Mouse (Mus musculus): ENCODE measurements at regions not wholly inside any gene's neighbourhood (a gene's known extent, or its start where the extent isn't known, plus 50 kb on each side); places are given as distances from the start of the nearest gene placed in this dataset.
"Not testable (repeated sequence)": the region's sequence is repeated elsewhere in the genome, so short reads cannot be mapped to it uniquely, and the experiment has no call there.

GRCm38 (mm10) chr12:69515850-69516249 is 67.0 kb downstream of the Vcpkmt start:
- Histone ChIP-seq H3K79me3 (ENCODE audit: low read depth) (no peaks in the 10 kb centered on the region), H3K27me3 (ENCODE audit: control insufficient read depth, insufficient read depth, insufficient read length) (no peaks in the 10 kb centered on the region), H3K4me3 (ENCODE audit: insufficient read depth, poor library complexity, severe bottlenecking) (no peak overlapping the region), H3K36me3 (ENCODE audit: control insufficient read depth, insufficient read depth) (no peaks in the 10 kb centered on the region), H3K79me2 (ENCODE audit: control insufficient read depth, insufficient read depth) (no peaks in the 10 kb centered on the region), H3ac (ENCODE audit: control insufficient read depth, insufficient read length, low read depth) (no peak overlapping the region)
- TF ChIP-seq USF1 (IDR thresholded peaks at IDR 0.05; ENCODE audit: low read depth) = no peak
- TF ChIP-seq MYOG (IDR thresholded peaks at IDR 0.05; ENCODE audit: control insufficient read depth, extremely low read depth, insufficient read length) = no peak
- no peak for TF ChIP-seq FOSL1 (IDR thresholded peaks at IDR 0.05; ENCODE audit: insufficient read depth, low read length, poor library complexity, severe bottlenecking)
- no peak for TF ChIP-seq CEBPB (IDR thresholded peaks at IDR 0.05; ENCODE audit: low read depth)
- no peak for TF ChIP-seq MAX (IDR thresholded peaks at IDR 0.05)
- no peak for TF ChIP-seq MYOD1 (IDR thresholded peaks at IDR 0.05; ENCODE audit: control insufficient read depth, insufficient read length, low read depth)

GRCm38 (mm10) chr12:69515117-69515516 is 67.7 kb downstream of the Vcpkmt start:
- Histone ChIP-seq H3K27me3 (ENCODE audit: control insufficient read depth, insufficient read depth, insufficient read length) (no peaks in the 10 kb centered on the region), H3K79me2 (ENCODE audit: control insufficient read depth, insufficient read depth) (no peaks in the 10 kb centered on the region), H3K79me3 (ENCODE audit: low read depth) (no peaks in the 10 kb centered on the region), H3ac (ENCODE audit: control insufficient read depth, insufficient read length, low read depth) (no peak overlapping the region), H3K36me3 (ENCODE audit: control insufficient read depth, insufficient read depth) (no peaks in the 10 kb centered on the region), H3K4me3 (ENCODE audit: insufficient read depth, poor library complexity, severe bottlenecking) (no peak overlapping the region)
- TF ChIP-seq MYOD1 (IDR thresholded peaks at IDR 0.05; ENCODE audit: control insufficient read depth, insufficient read length, low read depth) = no peak
- TF ChIP-seq USF1 (IDR thresholded peaks at IDR 0.05; ENCODE audit: low read depth) = no peak
- no peak for TF ChIP-seq MYOG (IDR thresholded peaks at IDR 0.05; ENCODE audit: control insufficient read depth, extremely low read depth, insufficient read length)
- TF ChIP-seq CTCF (IDR thresholded peaks at IDR 0.05; ENCODE audit: control insufficient read depth, insufficient read depth, insufficient read length) = no peak
- TF ChIP-seq CEBPB (IDR thresholded peaks at IDR 0.05; ENCODE audit: low read depth) = no peak
- TF ChIP-seq MAX (IDR thresholded peaks at IDR 0.05) = no peak
- TF ChIP-seq FOSL1 (IDR thresholded peaks at IDR 0.05; ENCODE audit: insufficient read depth, low read length, poor library complexity, severe bottlenecking) = no peak

- H3K79me3 ChIP-seq (ENCODE audit: low read depth) = no peaks in the 10 kb centered on the region
- no peak overlapping the region for H3K4me3 ChIP-seq (ENCODE audit: insufficient read depth, poor library complexity, severe bottlenecking)
- H3K27me3 ChIP-seq (ENCODE audit: control insufficient read depth, insufficient read depth, insufficient read length) = no peaks in the 10 kb centered on the region
- TF ChIP-seq MYOD1 (IDR thresholded peaks at IDR 0.05; ENCODE audit: control insufficient read depth, insufficient read length, low read depth) (no peak), MYOG (IDR thresholded peaks at IDR 0.05; ENCODE audit: control insufficient read depth, extremely low read depth, insufficient read length) (no peak), MAX (IDR thresholded peaks at IDR 0.05) (no peak), CTCF (IDR thresholded peaks at IDR 0.05; ENCODE audit: control insufficient read depth, insufficient read depth, insufficient read length) (no peak)
- no peaks in the 10 kb centered on the region for H3K36me3 ChIP-seq (ENCODE audit: control insufficient read depth, insufficient read depth)
- H3K79me2 ChIP-seq (ENCODE audit: control insufficient read depth, insufficient read depth) = no peaks in the 10 kb centered on the region
- H3ac ChIP-seq (ENCODE audit: control insufficient read depth, insufficient read length, low read depth) = no peak overlapping the region
Observed at GRCm38 (mm10) chr12:69513166-69513565, 69.7 kb downstream of the Vcpkmt start.

GRCm38 (mm10) chr12:69510736-69511135 is 72.1 kb downstream of the Vcpkmt start:
- no peaks in the 10 kb centered on the region for H3K79me3 ChIP-seq (ENCODE audit: low read depth)
- no peaks in the 10 kb centered on the region for H3K27me3 ChIP-seq (ENCODE audit: control insufficient read depth, insufficient read depth, insufficient read length)

DNA sequence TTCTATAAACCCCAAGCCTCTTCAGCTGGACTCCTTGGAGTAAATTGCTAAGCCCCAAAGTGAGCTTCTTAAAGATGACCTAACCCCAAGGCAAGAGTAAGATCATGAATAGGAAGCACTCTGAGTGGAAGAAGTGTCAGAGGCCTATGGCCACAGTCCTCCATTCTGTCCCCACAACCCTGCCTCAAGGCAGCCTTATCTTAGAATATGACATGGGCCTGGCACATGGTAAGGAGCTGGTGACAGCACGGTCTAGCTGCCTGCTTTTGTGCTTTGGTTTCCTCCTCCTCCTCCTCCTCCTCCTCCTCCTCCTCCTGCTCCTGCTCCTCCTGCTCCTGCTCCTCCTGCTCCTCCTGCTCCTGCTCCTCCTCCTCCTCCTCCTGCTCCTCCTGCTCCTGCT is 73.6 kb downstream of the Vcpkmt start:
- not testable (repeated sequence) for H3K4me3 ChIP-seq (ENCODE audit: insufficient read depth, poor library complexity, severe bottlenecking); H3K27me3 ChIP-seq (ENCODE audit: control insufficient read depth, insufficient read depth, insufficient read length); H3K36me3 ChIP-seq (ENCODE audit: control insufficient read depth, insufficient read depth); H3ac ChIP-seq (ENCODE audit: control insufficient read depth, insufficient read length, low read depth); H3K79me3 ChIP-seq (ENCODE audit: low read depth); H3K79me2 ChIP-seq (ENCODE audit: control insufficient read depth, insufficient read depth)

More at GRCm38 (mm10) chr12:69510736-69511135, 72.1 kb downstream of the Vcpkmt start:
- no peak overlapping the region for H3ac ChIP-seq (ENCODE audit: control insufficient read depth, insufficient read length, low read depth)
- no peaks in the 10 kb centered on the region for H3K79me2 ChIP-seq (ENCODE audit: control insufficient read depth, insufficient read depth)
- TF ChIP-seq MYOG (IDR thresholded peaks at IDR 0.05; ENCODE audit: control insufficient read depth, extremely low read depth, insufficient read length) (no peak), MYOD1 (IDR thresholded peaks at IDR 0.05; ENCODE audit: control insufficient read depth, insufficient read length, low read depth) (no peak), MAX (IDR thresholded peaks at IDR 0.05) (no peak), CEBPB (IDR thresholded peaks at IDR 0.05; ENCODE audit: low read depth) (no peak), USF1 (IDR thresholded peaks at IDR 0.05; ENCODE audit: low read depth) (no peak), CTCF (IDR thresholded peaks at IDR 0.05; ENCODE audit: control insufficient read depth, insufficient read depth, insufficient read length) (no peak), FOSL1 (IDR thresholded peaks at IDR 0.05; ENCODE audit: insufficient read depth, low read length, poor library complexity, severe bottlenecking) (no peak)
- H3K4me3 ChIP-seq (ENCODE audit: insufficient read depth, poor library complexity, severe bottlenecking) = no peak overlapping the region
- no peaks in the 10 kb centered on the region for H3K36me3 ChIP-seq (ENCODE audit: control insufficient read depth, insufficient read depth)

GRCm38 (mm10) chr12:69507906-69508305 is 74.9 kb downstream of the Vcpkmt start:
- Histone ChIP-seq H3K4me3 (ENCODE audit: insufficient read depth, poor library complexity, severe bottlenecking) (no peak overlapping the region), H3K36me3 (ENCODE audit: control insufficient read depth, insufficient read depth) (no peaks in the 10 kb centered on the region), H3K79me3 (ENCODE audit: low read depth) (peaks cover 4% of the 10 kb centered on the region), H3K27me3 (ENCODE audit: control insufficient read depth, insufficient read depth, insufficient read length) (no peaks in the 10 kb centered on the region), H3ac (ENCODE audit: control insufficient read depth, insufficient read length, low read depth) (no peak overlapping the region), H3K79me2 (ENCODE audit: control insufficient read depth, insufficient read depth) (peaks cover 9% of the 10 kb centered on the region)
- TF ChIP-seq MAX (IDR thresholded peaks at IDR 0.05) (no peak), USF1 (IDR thresholded peaks at IDR 0.05; ENCODE audit: low read depth) (no peak), MYOG (IDR thresholded peaks at IDR 0.05; ENCODE audit: control insufficient read depth, extremely low read depth, insufficient read length) (no peak), MYOD1 (IDR thresholded peaks at IDR 0.05; ENCODE audit: control insufficient read depth, insufficient read length, low read depth) (no peak), CEBPB (IDR thresholded peaks at IDR 0.05; ENCODE audit: low read depth) (no peak), CTCF (IDR thresholded peaks at IDR 0.05; ENCODE audit: control insufficient read depth, insufficient read depth, insufficient read length) (no peak), FOSL1 (IDR thresholded peaks at IDR 0.05; ENCODE audit: insufficient read depth, low read length, poor library complexity, severe bottlenecking) (no peak)

All from C2C12 (cell line).